Mouse (Mus musculus) lung, postnatal 25 days (tissue): Measurements from ENCODE around the gene Serpinb9.
A peak's percentile ranks its signal among the peaks of the same experiment; 100 is the strongest.
"Not testable (repeated sequence)": the region's sequence is repeated elsewhere in the genome, so short reads cannot be mapped to it uniquely, and the experiment has no call there.

Experiments used
- DNase-seq: peaks from one replicate; pipeline ENCODE4 v3.0.0; 2022; ENCODE audit warnings: low spot score

Gene Serpinb9

DNA sequence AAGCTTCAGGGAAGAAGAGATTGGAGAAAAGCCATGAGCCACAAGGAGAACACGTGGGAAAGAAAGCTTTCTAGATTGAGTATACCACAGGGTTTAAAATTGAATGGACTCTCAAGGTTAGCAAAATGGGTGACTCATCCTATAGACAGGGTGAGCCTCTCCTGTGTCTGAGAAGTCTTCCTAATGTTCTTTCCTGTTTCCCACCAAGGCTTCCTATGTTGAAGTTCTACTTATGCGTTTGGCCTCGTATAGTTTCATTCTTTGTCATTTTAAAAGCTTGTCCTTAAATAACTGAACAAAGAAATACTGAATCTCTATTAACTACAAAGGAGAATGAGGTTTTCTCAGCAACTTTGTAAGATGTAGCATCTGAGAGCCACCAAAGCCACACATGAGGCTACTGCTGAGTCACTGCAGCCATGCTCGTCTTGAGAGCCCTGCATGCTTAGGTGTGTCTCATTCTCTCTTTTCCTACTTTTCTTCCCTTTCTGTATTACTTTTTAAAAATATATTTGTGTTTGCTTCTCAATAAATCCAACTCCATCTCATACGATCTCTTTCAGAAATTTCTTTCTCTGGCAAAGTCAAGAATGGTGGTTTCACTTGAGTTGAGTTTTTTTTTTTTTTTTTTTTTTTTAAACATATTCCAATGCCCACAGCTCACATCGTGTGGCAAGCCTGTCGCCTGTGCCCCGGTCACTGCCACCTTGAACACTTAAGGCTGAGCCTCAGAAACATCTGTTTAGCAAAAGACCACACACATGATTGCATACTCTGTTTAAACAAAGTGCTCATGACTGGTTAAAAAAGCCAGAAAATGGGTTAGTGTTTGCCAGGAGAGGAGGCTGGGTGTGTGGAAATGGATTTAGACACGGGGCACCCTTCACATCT lies 718 bp downstream of the Serpinb9 start:
- no peak for DNase-seq

DNA sequence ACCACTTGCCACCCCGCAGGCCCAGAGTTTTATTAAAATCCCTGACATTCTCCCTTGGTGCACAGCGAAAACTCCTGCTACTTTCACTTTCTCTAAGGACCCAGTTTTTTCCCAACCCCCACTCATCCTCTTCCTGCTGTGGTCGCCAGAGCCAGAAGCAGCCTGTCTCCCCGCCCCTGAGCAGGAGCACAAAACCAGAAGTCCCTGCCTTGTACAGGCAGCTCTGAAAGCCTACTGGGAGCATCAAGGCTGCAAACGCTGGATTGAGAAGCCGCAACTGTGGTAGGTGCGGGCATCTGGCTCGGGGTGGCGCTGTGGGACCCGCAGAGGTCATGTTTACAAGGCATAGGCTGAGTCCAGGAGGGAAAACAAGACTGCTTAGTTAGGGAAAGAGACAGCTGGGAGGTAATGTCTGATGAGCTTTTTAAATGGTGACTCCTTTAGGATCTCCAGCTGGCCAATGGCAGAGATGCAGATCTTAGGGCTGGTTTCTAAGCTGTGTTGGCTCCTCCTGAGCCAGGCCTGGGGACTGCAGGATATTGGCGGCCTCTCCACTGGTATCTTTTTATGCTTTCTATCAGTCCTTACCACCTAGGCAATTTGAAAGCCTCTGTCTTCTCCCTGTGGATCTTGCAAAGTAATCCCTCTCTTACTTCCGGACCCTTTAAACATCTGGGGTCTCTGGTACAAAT lies 1.5 kb downstream of the Serpinb9 start:
- DNase-seq = peak; percentile 94

DNA sequence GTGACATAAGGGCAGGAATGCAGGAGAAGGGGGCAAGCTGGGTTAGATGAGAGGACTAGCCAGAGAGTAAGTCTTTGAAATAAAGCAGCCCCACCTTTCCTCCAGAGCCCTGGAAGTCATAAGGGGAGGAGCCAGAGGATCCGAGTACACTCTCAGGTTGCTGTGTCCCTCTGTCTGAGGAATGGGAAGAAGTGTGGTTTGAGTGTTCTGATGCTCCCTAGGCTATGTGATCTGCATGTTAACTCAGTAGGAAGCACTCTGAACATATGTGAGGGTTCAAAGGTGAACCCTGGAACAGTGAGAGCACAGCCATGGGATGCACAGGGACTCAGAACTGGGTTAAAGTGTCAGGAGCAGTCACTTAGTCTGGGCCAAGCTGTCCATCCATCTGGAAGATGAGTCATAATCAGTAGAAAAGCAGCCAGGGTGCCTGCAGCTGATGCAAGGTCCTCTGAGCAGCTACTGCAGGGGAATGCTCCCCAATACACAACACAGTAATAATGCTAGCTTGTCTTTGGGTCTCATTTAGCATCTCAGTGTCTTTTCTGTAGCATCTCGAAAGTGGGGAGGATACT lies 2.5 kb downstream of the Serpinb9 start:
- DNase-seq = peak; percentile 41

DNA sequence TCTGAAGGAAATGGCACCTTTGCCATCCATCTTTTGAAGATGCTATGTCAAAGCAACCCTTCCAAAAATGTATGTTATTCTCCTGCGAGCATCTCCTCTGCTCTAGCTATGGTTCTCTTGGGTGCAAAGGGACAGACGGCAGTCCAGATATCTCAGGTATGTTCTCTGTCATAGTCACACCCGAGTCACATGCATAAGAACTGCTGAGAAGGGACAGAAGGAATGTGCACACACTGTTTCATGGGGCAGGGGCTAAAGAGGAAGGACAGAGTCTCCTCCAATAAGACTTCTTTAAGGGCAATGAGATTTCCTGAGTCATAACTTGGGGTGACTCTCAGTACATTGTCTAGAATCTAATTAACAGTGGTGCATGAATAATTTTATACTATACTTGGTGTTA lies 3.5 kb downstream of the Serpinb9 start:
- DNase-seq = no peak

DNA sequence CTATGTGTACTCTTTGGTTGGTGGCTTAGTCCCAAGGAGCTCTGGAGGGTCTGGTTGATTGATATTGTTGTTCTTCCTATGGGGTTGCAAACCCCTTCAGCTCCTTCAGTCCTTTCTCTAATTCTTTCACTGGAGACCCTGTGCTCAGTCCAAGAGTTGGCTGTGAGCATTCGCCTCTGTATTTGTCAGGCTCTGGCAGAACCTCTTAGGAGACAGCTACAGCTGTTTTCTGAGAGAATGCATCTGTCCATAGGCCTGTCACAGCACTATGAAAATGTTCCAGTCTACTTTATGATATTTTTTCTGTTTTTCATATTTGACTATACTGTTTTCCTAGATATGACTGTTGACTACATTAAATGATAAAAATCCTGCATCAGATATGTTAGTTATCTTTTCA lies 9.3 kb downstream of the Serpinb9 start:
- DNase-seq = no peak

DNA sequence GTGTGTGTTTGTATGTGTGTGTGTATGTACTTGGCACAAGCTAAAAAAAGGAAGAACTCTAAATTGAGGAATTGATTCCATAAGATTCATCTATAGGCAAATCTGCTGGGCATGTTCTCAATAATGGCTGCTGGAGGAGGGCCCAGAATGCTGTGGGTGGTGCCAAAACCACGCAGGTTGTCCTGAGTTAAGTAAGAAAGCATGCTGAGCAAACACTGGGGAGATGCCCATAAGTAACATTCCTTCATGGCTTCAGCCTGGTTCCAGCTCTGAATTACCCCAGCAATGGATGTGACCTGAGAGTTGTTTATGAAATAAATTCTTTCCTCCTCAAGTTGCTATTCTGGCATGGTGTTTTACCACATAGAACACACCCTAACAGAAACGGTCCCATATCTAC lies 10.2 kb downstream of the Serpinb9 start:
- no peak for DNase-seq

DNA sequence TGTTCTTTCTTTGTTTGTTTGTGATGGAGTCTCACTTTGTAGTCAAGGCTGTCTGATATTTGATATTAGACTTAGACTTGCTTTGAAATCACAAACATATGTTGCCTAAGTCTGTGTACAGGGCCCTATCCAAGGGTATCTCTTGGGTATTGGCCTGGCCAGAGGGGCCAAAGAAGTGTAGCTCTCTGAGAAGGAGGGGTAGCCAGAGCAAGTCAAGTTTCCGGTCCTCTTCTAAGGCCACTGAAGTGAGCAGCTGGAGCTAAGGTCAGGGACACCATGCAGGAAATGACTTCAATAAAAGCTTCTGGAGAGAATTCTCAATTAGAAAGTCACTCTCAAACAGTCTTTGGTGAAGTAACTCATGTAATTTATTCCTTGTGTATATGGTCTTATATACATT lies 19.3 kb downstream of the Serpinb9 start:
- no peak for DNase-seq

DNA sequence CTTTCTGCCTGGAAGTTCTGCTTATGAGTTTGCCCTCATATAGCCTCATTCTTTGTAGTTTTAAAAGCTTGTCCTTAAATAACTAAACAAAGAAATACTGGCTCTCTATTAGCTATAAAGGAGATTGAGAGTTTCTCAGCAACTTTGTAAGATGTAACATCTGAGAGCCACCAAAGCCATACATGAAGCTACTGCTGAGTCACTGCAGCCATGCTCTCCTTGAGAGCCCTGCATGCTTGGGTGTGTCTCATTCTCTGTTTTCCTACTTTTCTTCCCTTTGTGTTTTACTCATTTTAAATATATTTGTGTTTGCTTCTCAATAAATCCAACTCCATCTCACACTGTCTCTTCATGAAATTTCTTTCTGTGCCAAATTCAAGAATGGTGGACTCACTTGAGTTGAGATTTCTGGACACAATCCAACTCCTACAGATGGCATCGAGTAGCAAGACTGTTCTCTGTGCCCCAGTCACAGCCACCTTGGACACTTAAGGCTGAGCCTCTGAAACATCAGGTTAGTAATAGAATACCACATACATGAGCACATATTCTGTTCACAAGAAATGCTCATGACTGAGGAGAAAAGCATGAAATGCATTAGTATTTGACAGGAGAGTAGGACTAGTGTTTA lies 23.5 kb downstream of the Serpinb9 start:
- no peak for DNase-seq

DNA sequence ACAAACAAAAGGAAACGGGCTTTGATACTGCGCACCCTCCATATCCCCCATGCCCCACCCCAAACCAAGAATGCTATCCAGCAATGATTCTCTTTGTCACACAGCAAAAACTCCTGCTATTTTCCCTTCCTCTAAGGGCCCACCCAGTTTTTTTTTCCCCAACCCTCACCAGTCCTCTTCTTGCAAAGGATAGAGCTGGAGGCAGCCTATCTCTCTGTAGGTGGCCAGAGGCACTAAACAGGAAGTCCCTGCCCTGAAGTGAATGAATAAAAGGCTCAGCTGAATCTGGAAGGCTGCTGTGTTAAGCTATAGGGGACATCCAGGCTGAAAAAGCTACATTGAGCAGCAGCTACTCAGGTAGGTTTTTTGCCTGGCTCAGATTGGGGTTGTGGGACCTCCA lies 24.2 kb downstream of the Serpinb9 start, which contains the start of gene Serpinb9b:
Serpinb9b (plus strand) TSS at position 173 of the 400 bp plus-strand sequence.
- DNase-seq = no peak

DNA sequence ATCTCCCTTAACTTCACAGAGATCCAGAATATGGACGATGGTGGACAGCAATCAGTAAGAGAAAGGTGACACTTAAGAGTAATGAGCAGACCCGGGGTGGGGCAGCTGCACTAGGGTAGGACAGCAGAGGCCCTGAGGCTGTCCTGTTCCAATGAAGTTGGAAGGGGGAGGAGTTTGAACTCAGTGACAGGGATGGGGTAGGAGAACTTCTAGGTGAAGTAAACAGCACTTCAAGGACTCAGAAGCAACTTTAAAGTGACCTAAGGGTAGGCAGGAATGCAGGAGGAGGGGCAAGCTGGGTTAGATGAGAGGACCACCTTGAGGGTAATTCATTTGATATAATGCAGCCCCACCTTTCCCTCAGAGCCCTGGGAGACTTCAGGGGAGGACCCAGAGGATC lies 25.1 kb downstream of the Serpinb9 start:
- no peak for DNase-seq

DNA sequence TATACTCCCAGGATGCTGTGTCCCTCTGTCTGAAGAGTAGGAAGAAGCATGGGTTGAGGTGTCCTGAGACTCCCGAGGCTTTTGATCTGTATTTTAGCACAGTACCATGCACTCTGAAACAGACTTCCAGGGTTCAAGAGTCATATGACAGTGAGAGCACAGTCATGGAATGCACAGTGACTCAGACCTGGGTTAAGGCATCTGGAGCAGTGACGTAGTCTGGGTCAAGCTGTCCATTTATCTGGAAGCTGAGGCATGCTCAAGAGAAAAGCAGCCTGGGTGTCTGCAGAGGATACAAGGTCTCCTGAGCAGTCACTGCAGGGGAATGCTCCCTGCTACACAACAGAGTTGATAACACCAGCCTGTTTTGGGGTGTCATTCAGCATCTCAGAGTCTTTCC lies 25.5 kb downstream of the Serpinb9 start:
- no peak for DNase-seq

DNA sequence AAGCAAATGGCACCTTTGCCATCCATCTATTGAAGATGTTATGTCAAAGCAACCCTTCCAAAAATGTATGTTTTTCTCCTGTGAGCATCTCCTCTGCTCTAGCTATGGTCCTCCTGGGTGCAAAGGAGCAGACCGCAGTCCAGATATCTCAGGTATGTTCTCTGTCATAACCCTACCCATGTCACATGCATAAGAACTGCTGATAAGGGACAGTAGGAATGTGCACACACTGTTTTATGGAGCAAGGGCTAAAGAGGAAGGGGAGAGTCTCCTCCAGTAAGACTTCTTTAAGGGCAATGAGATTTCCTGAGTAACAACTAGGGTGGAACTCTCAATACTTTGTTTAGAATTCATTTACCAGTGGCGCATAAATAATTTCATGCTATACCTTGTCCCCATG lies 26.4 kb downstream of the Serpinb9 start:
- not testable (repeated sequence) for DNase-seq

DNA sequence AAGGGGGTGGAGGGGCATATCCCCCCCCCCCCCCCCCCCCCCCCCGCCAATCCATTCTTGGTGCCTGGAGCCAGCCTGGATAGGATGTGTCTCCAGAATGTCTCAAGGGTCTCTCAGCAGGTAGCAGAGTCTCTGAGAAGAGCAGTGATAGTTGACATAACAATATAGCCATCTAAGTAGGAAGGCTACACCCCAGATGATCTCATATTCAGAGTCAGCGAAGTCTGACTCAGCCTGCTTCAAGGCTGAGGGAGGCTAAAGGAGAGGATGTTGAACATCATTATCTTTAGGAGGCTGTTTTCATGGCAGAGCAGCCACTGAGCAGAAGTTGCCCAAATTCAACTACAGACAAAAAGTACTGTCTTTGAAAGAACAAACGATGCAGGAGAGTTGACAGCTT lies 27.2 kb downstream of the Serpinb9 start:
- DNase-seq = no peak

DNA sequence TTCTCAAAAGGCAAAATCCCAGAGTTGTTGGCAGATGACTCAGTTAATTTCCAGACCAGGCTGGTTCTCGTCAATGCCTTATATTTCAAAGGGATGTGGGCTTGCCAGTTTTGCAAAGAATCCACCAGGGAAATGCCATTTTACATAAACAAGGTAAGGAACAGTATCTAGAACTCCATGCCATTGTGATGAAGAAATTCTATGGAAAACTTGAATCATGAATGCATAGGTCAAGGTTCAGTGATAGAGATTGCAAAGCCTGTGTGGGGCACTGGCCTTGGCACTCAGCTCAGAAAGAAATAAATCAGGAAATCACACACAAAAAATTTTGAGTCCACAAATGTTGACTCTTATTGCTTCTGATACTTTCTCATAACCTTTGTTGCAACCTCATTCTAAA lies 32.5 kb downstream of the Serpinb9 start:
- no peak for DNase-seq

DNA sequence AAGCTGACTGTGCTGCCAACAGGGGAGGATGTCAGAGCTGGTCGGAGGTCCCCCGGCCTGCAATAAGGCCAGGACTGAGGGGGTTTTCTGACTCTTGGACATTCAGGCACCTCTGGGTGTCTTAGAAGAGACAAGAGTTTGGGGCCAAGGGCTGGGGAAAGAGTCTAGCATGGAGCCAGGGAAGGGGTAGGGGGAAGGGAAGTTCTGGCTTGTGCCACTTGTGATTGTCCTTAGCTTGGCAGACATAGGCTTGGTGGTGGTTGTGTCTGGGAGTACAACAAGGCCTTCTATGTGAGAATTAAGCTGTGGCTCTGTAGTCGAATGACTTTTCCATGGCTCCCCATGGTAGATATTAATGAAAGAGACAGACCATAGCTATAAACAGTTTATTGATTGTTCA lies 40.5 kb downstream of the Serpinb9 start:
- DNase-seq = no peak

DNA sequence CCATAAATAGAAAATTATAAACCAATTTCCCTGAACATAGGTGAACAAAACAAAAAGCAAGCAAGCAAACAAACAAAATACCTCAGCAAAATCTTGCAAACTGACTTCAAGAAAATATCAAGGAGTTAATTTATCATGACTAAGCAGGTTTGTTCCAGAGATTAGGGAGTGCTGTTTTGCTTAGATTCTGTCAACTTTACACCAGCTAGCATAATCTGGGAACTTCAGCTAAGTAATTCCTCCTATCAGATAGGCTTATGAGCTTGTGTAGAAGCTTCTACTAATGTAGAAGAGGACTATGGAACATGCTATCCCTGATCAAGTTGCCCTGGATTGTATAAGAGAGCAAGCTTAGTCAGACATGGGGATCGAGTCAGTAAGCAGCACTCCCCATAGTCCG lies 44.2 kb downstream of the Serpinb9 start:
- no peak for DNase-seq

DNA sequence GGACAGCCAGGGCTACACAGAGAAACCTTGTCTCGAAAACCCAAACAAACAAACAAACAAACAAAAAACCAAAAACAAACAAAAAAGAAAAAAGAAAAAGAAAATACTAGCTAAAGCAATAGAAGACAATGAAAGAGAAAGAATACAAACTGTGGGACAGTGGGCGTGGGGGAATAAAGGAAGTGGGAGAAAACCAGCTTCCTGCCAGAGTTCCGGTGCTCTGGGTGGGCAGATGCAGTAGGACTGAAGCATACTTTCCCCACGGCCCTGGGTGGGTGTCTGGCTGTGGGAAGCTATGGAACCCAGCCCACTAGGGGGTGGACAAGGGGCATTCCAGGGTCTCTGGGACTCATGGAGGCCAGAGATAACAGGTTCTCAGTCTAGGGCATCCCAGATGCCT lies 45.1 kb downstream of the Serpinb9 start:
- DNase-seq = no peak

DNA sequence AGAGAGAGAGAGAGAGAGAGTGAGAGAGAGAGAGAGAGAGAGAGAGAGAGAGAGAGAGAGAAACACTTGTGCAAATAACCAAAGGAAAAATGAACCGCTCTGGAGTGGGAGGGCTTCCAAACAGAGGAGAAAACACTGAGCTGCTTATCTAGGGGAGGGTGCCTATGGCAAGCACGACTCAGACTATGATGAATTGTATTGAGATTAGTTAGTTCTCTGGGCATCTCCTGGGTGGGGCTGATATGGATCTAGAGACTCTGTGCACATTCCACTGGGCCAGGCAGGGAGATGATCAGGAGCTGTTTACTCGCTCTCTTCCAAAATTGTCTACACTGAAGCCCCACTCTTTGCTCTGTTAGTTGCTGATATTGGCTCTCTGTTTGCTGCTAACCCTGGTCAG lies 48.6 kb downstream of the Serpinb9 start:
- DNase-seq = no peak

DNA sequence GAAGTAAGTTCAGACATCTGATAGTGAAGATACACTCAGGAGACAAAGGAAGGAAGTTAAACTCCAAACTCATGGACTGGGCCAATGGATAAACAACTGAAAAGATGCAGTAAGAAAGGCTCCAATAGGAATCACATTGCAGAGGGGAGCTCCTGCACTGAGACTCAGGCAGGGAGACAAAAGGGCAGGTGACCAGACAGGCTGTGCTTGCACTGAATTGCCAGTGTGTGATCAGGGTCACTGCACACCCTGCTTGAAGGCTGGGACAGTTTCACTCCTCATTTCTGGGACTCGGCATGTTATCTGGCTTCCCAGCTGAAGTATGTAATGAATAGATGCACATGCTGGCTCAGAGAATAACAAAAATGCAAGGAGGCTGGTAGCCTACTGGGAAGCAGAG lies 60.0 kb downstream of the Serpinb9 start:
- DNase-seq = no peak
